Mouse (Mus musculus): ENCODE data around the gene Ttc8.

DNA sequence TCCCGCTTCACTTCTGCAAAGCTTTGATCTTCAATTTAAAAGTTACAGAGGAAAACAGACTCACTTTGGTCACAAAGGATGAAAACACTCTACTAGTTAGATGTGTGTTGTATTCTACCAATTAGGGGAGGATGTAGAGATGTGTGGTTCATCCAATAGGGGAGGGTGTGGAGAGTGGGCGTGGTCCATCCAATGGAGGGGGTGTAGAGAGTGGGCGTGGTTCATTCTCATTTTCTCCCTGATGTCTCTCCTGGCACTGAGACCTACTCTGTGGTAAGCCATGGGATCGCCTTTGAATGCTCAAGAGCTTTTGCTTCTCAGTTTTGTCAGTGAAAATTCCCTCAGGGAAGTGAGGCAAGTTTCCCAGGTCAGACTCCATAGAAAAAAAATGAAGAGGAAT is 82.7 kb downstream of the Ttc8 start:
- TF ChIP-seq CTCF (IDR thresholded peaks at IDR 0.05; ENCODE audit: control insufficient read depth, insufficient read depth, insufficient replicate concordance, low read depth, low read length) (no peak), POLR2A (IDR thresholded peaks at IDR 0.05; ENCODE audit: control insufficient read depth, low read depth, low read length) (no peak)

Data from testis, adult 2 months (tissue).